Mouse (Mus musculus) intestine, embryonic 14.5 days (tissue): Measurements from ENCODE around the gene Fdps. TPM values are rescaled to one million over a fixed set of nuclear protein-coding genes. Genes with fewer than 3 reads are reported as not detected.

Experiments used
- ATAC-seq: fragments of 200-750 bp; cut with Nextera tagmentation; replicated peaks from 2 replicates; pipeline ENCODE4 v1.8.0; 2017; ENCODE audit warnings: low read depth, moderate number of reproducible peaks, moderate TSS enrichment, moderate library complexity; ENCODE audit not compliant: low FRiP score, low TSS enrichment
- DNase-seq: peaks from one replicate; pipeline ENCODE4 v3.0.0-alpha.2; 2018; ENCODE audit warnings: low spot score
- H3K27ac ChIP-seq: fragments of 300-500 bp; sonication (generic); 2 replicates; pipeline ENCODE4 v1.5.1; 2014; ENCODE audit warnings: low read depth, mild to moderate bottlenecking, control low read depth
- H3K27me3 ChIP-seq: fragments of 300-500 bp; sonication (generic); replicated peaks from 2 replicates; pipeline ENCODE4 v1.6.1; 2014; ENCODE audit warnings: low read length, control low read depth; ENCODE audit not compliant: control insufficient read depth, insufficient read depth
- H3K36me3 ChIP-seq: fragments of 300-500 bp; sonication (generic); 2 replicates; pipeline ENCODE4 v1.6.1; 2014; ENCODE audit warnings: low read length, control low read depth; ENCODE audit not compliant: control insufficient read depth, insufficient read depth
- H3K4me1 ChIP-seq: fragments of 300-500 bp; sonication (generic); replicated peaks from 2 replicates; pipeline ENCODE4 v1.6.1; 2014; ENCODE audit warnings: low read length, control low read depth, mixed read lengths; ENCODE audit not compliant: control insufficient read depth, insufficient read depth
- H3K4me2 ChIP-seq: fragments of 300-500 bp; sonication (generic); 2 replicates; pipeline ENCODE4 v1.6.1; 2014; ENCODE audit warnings: low read length
- H3K4me3 ChIP-seq: fragments of 300-500 bp; sonication (generic); 2 replicates; pipeline ENCODE4 v1.5.1; 2014; ENCODE audit warnings: low read depth, low read length, control low read depth, mixed read lengths
- H3K9ac ChIP-seq: fragments of 300-500 bp; sonication (generic); 2 replicates; pipeline ENCODE4 v1.6.1; 2014; ENCODE audit warnings: mild to moderate bottlenecking, low read length
- H3K9me3 ChIP-seq: fragments of 300-500 bp; sonication (generic); 2 replicates; pipeline ENCODE4 v1.6.1; 2016; ENCODE audit warnings: low read length, control low read depth; ENCODE audit not compliant: control insufficient read depth
- WGBS: fragments of 180-500 bp; shearing (Covaris S2); extraction: QIAGEN DNeasy Blood & Tissue Kit; methylation state at CpG from one replicate; pipeline ENCODE4 v1.1.7; 2014; 5-methylcytosine and 5-hydroxymethylcytosine counted together
- polyA plus RNA-seq: library from polyadenylated mRNA; unstranded; fragments of >200 nt; fragmentation: Nextera tagmentation; extraction: Ambion mirVana; gene quantifications from 2 replicates; pipeline ENCODE4 v1.2.1, GENCODE M21; 2014

The Fdps gene
- polyA plus RNA-seq, 1 experiment from 2014 or later, result 412 TPM

DNA sequence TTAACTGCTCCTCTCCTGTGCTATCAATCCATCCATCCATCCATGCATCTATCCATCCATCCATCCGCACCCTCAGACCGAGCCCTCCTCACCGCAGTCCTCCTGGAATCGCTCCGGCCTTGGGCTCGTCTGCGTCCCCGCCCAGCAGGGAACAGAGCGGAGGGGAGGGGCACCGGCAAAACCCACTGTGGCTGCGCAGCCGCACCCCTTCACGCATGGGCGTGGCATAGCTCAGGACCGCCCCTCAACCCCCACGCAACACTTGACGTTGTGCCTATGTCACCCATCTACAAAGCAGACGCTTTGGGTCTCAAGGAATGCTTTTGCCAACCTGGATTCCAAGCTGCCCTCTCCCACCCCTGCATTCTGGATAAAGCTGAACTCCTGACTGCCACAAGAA is 8.6 kb downstream of the Fdps start, which contains the start of gene Rusc1:
Gene Rusc1, minus strand, starts transcription at position 137 of the 400 bp plus-strand sequence.
- peaks cover 20% of the 10 kb centered on the region for H3K27me3 ChIP-seq
- H3K4me3 ChIP-seq, result peak within 1 kb of the TSS; percentile 29
- H3K9ac ChIP-seq, result peak within 1 kb of the TSS; percentile 11; the same call in 1 of the 2 replicates
- H3K27ac ChIP-seq, result no peak within 1 kb of the TSS
- peak; percentile 34 for ATAC-seq
- H3K36me3 ChIP-seq, result peaks cover 39% of the 10 kb centered on the region
- DNase-seq, result peak; percentile 87
- WGBS, result 1% methylated on average over 18 of the region's 18 CpGs
- no peaks in the 10 kb centered on the region for H3K9me3 ChIP-seq
- peak within 1 kb of the TSS; percentile 44 for H3K4me2 ChIP-seq
- H3K4me1 ChIP-seq, result 0 out of 2 replicates have a peak, but pooled peaks cover 7% of the 10 kb centered on the region

DNA sequence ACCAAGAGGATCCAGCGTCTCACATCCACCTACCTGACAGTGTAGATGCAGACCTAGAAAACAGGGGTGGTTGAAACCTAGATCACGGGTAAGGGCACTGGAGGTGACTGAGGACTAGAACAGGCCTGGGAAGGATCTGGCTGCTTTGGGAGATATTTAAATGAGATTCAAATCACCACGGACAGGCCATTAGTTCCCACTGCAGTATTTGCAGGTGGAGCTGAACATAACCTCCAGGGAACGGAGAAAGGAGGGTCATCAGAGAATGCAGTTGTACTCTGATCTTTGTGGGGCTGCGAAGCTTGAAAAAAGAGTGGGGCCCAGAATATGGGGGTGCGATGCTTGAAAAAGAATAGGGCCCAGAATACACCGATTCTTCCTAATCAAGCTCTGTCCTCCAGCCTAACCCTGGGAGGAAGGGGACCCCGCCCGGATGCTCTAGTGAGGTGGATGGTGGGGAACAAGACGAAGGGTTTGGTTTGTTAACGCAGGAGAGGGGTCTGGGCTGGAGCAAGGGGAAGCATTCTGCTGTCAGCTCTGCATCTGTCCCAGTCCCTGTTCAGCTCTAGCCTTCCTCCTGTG is 9.2 kb downstream of the Fdps start:
- H3K9me3 ChIP-seq, result no peaks in the 10 kb centered on the region
- H3K27ac ChIP-seq, result no peak overlapping the region
- ATAC-seq (no peak), DNase-seq (no peak)
- H3K27me3 ChIP-seq, result peaks cover 20% of the 10 kb centered on the region
- peak overlapping the region; percentile 44 for H3K4me2 ChIP-seq
- H3K4me3 ChIP-seq, result peak overlapping the region; percentile 29
- H3K9ac ChIP-seq, result peak overlapping the region; percentile 11; the same call in 1 of the 2 replicates
- peaks cover 11% of the 10 kb centered on the region; the same call in 1 of the 2 replicates for H3K4me1 ChIP-seq
- 26% methylated on average over 11 of the region's 11 CpGs for WGBS
- peaks cover 34% of the 10 kb centered on the region for H3K36me3 ChIP-seq

DNA sequence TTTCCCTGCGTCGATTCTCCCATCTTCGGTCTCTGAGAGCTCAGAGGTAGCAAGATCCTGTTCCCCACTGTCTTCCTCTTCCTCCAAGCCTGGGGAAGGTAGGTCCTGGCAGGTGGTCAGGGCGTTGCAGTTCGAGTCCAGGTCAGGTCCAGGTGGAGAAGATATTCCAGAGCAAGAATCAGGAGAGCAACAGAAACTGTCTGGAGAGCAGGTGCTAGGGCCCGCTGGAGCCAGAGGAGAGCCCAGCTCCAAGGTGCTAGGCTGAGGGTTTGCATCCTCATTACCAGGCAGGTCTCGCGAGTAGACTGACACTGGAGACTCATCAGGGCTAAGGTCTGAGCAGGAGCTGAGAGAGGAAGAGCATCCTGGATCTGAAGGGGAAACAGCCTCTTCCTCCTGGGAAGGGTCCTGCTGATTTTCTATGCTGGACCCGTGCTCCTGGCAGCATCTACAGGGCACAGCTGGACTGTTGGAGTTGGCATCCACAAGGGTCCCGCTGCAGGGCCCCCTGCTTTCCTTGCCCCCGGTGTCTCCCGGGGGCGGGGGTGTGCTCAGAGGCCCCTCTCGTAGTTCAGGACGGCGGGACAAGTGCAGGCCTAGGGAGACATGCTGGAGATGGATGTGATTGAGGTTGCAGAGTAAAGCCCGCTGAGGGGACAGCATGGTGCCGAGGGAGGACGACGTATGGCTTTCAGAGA is 9.8 kb downstream of the Fdps start:
- ATAC-seq, result no peak
- 16% methylated on average over 20 of the region's 20 CpGs for WGBS
- H3K9me3 ChIP-seq, result no peaks in the 10 kb centered on the region
- H3K9ac ChIP-seq, result no peak overlapping the region
- peak overlapping the region; percentile 59; the same call in 1 of the 2 replicates for H3K4me3 ChIP-seq
- H3K27ac ChIP-seq, result no peak overlapping the region
- DNase-seq, result peak; percentile 58
- H3K4me2 ChIP-seq, result peak overlapping the region; percentile 99
- peaks cover 27% of the 10 kb centered on the region for H3K36me3 ChIP-seq
- H3K27me3 ChIP-seq, result peaks cover 20% of the 10 kb centered on the region
- H3K4me1 ChIP-seq, result peaks cover 13% of the 10 kb centered on the region; the same call in 1 of the 2 replicates

DNA sequence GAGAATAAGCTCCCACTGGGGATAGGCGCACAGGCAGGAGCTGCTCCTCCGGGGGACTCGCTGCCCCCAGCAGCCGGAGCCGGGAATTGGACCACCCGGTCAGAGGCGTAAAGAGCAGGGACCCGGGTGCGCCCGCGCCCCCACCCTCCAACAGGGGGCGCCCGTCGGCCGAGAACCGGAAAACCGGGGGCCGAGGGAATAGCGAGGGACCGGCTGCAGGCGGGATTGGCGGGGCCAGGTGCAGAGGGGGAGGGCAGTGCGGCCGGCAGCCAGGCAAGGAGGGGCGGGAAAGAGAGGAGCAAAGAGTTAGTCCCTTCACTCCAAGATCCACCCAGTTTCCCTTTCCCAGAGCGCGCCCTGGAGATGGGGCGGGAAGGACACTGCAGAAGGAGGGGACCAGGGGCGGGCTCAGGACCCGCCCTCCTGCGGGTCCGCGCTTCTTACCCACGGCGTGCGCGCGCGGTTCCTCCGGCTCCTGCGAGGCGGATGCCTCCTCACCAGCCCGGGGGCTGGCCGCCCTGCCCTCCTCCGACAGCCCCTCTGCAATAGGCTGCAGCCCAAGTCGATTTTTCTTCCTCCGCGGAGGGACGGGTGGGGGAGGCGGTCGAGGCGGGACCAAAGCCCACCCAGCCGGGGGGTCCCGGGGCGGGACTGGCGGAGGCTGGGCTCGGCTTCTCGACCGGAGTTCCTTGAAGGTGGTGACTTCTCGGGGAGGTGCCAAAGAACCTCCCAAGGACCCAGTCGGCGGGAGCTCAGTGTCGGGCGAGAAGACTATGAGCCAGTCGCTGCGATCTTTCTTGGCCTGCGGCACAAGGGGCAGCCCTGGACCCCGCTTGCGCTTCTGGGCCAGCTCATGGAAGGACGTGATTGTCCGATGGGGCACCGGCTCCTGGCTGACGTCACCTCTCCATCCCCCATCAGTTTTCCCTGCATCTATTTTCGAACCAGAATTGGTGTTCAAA is 10.8 kb downstream of the Fdps start:
- Histone ChIP-seq H3K27ac (peak overlapping the region; percentile 43), H3K4me3 (peak overlapping the region; percentile 59), H3K9ac (peak overlapping the region; percentile 59), H3K9me3 (no peaks in the 10 kb centered on the region), H3K27me3 (peaks cover 20% of the 10 kb centered on the region), H3K4me1 (peaks cover 13% of the 10 kb centered on the region; the same call in 1 of the 2 replicates), H3K36me3 (peaks cover 23% of the 10 kb centered on the region), H3K4me2 (peak overlapping the region; percentile 99)
- WGBS, result under 1% methylated on average over 61 of the region's 74 CpGs
- DNase-seq (peak; percentile 94), ATAC-seq (peak; percentile 76)

DNA sequence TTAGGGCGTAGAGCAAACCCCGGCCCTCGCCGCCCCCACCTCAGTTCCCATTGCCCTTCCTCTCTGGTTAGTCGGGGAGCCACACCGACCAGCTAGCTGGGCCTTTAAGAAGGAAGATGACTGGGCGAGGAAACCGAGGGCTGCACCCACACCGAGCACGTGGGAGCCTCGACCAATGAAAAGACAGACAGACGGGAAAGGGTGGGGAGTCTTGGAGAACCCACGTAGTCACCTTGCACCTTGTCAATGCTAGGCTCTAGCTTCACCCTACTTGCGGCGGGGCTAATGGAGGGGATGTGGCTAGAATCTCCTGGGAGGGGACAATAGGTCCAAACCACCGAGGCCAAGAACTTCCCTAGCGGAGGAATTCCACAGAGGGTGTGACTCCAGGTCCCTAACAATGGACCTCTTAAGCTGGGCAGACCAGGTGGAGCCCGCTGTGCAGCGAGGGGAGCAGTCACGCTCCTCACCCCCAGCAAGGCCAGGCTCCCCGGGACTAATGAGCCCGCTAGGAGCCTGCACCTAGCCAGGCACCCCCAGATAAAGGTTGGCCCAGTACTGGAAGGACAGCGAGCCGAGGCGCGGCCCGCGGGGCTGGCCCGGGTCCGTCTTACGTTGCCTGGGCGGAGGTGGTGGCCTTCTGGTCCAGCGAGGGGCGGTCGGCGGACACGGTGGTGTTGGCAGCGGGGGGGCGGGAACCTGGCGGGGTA is 11.7 kb downstream of the Fdps start:
- peaks cover 13% of the 10 kb centered on the region; the same call in 1 of the 2 replicates for H3K4me1 ChIP-seq

DNA sequence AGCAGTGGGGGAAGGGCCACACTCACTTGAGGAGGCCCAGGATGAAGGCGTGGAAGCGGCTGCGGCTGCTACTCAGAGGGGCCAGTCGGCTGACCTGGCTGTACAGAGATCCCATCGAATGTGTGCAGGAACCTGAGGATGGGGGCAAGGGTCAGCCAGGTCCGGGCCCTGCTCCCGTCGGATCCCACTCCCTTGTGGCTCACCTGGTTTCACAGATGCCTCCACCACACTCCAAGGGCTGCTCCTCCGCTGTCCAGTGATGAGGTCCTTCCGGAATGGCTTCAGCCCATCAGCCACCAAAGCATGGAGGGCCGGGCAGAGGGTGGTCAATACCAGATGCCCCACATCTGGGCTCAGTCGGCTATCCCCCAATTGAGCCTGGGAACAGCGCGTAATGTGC is 12.8 kb downstream of the Fdps start:
- Histone ChIP-seq H3K4me3 (peak overlapping the region; percentile 59), H3K27me3 (peaks cover 20% of the 10 kb centered on the region), H3K9me3 (no peaks in the 10 kb centered on the region), H3K4me2 (peak overlapping the region; percentile 99), H3K36me3 (0 out of 2 replicates have a peak, but pooled peaks cover 10% of the 10 kb centered on the region), H3K27ac (no peak overlapping the region), H3K9ac (no peak overlapping the region), H3K4me1 (peaks cover 13% of the 10 kb centered on the region; the same call in 1 of the 2 replicates)
- 54% methylated on average over 14 of the region's 14 CpGs for WGBS
- ATAC-seq (no peak), DNase-seq (no peak)

More for the DNA sequence above, 11.7 kb downstream of the Fdps start:
- Histone ChIP-seq H3K27ac (peak overlapping the region; percentile 43), H3K36me3 (peaks cover 13% of the 10 kb centered on the region), H3K9ac (peak overlapping the region; percentile 59), H3K4me2 (peak overlapping the region; percentile 99), H3K9me3 (no peaks in the 10 kb centered on the region), H3K27me3 (peaks cover 20% of the 10 kb centered on the region), H3K4me3 (peak overlapping the region; percentile 59)
- ATAC-seq, result peak; percentile 80
- DNase-seq, result peak; percentile 87
- WGBS, result under 1% methylated on average over 40 of the region's 40 CpGs

DNA sequence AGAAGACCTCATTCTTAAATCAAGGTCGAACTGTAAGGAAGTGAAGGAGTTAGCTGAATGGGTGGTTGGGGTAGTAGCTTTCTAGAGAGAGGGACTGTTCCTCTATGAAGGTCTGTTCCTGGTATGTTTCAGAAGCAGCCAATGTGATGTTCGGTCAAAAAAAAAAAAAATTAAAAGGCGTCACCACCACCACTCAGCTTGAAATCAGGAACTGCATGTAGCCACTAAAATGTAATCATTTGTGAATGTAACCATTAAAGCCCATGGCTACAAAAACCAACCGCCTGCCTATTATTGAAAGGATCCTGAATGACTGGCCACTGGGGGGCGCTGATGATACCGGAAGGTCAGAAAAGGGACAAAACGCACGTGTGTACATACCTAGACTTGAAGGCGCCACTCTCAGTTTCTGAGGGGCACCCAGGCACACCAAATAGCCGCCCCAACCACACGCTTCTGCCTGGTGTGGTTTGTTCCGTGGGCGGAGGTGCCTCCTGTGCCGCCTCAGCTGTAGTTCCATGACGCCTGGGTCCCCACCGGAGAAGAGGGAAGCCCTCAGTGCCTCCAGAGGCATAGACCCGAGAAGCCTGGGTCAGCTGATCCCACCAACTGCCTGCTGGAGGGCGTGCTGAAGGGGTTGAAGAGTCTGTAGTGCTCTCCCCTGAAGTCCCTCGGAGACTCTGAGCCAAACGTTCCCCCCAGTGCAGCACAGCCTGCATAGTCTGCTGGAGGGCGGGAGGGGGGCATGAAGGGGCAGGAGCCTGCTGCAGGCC is 14.2 kb downstream of the Fdps start:
- Histone ChIP-seq H3K27ac (no peak overlapping the region), H3K36me3 (0 out of 2 replicates have a peak, but pooled peaks cover 10% of the 10 kb centered on the region), H3K4me2 (peak overlapping the region; percentile 33), H3K9me3 (no peaks in the 10 kb centered on the region), H3K9ac (no peak overlapping the region), H3K4me3 (no peak overlapping the region), H3K27me3 (peaks cover 15% of the 10 kb centered on the region), H3K4me1 (peaks cover 10% of the 10 kb centered on the region; the same call in 1 of the 2 replicates)
- DNase-seq, result peak; percentile 92
- 27% methylated on average over 21 of the region's 21 CpGs for WGBS
- no peak for ATAC-seq
